Mouse (Mus musculus) heart, embryonic 12.5 days (tissue): Measurements from ENCODE around the gene Cyp46a1. TPM values are rescaled to one million over a fixed set of nuclear protein-coding genes. Genes with fewer than 3 reads are reported as not detected.
A peak's percentile ranks its signal among the peaks of the same experiment; 100 is the strongest.

Source experiments
- ATAC-seq: fragments of 200-750 bp; cut with Nextera tagmentation; 2 replicates; pipeline ENCODE4 v1.8.0; 2017; ENCODE audit warnings: moderate TSS enrichment, moderate library complexity; ENCODE audit not compliant: insufficient number of reproducible peaks, low FRiP score
- H3K27ac ChIP-seq: fragments of 300-500 bp; sonication (generic); 2 replicates; pipeline ENCODE4 v1.5.1; 2016; ENCODE audit warnings: mild to moderate bottlenecking, moderate library complexity; ENCODE audit not compliant: poor library complexity, severe bottlenecking
- H3K27me3 ChIP-seq: fragments of 300-500 bp; sonication (generic); replicated peaks from 2 replicates; pipeline ENCODE4 v1.6.1; 2016; ENCODE audit warnings: mild to moderate bottlenecking, moderate library complexity
- H3K36me3 ChIP-seq: fragments of 300-500 bp; sonication (generic); 2 replicates; pipeline ENCODE4 v1.6.1; 2016; ENCODE audit warnings: mild to moderate bottlenecking, moderate library complexity
- H3K4me1 ChIP-seq: fragments of 300-500 bp; sonication (generic); replicated peaks from 2 replicates; pipeline ENCODE4 v1.6.1; 2016; ENCODE audit warnings: mild to moderate bottlenecking
- H3K4me2 ChIP-seq: fragments of 300-500 bp; sonication (generic); 2 replicates; pipeline ENCODE4 v1.6.1; 2016; ENCODE audit warnings: mild to moderate bottlenecking, moderate library complexity
- H3K4me3 ChIP-seq: fragments of 300-500 bp; sonication (generic); 2 replicates; pipeline ENCODE4 v1.5.1; 2016; ENCODE audit warnings: mild to moderate bottlenecking
- H3K9ac ChIP-seq: fragments of 300-500 bp; sonication (generic); 2 replicates; pipeline ENCODE4 v1.6.1; 2016; ENCODE audit warnings: mild to moderate bottlenecking, moderate library complexity
- H3K9me3 ChIP-seq: fragments of 300-500 bp; sonication (generic); replicated peaks from 2 replicates; pipeline ENCODE4 v1.6.1; 2016; ENCODE audit warnings: mild to moderate bottlenecking, moderate library complexity
- WGBS: fragments of 180-500 bp; shearing (Covaris S2); methylation state at CpG from one replicate; pipeline ENCODE4 v1.1.7; 2016; 5-methylcytosine and 5-hydroxymethylcytosine counted together
- polyA plus RNA-seq: library from polyadenylated mRNA; unstranded; fragments of >200 nt; fragmentation: Nextera tagmentation; extraction: Ambion mirVana; gene quantifications from 2 replicates; pipeline ENCODE4 v1.2.1, GENCODE M21; 2016

Cyp46a1 gene
- 7.9 and 8.0 TPM in 2 replicates for polyA plus RNA-seq

DNA sequence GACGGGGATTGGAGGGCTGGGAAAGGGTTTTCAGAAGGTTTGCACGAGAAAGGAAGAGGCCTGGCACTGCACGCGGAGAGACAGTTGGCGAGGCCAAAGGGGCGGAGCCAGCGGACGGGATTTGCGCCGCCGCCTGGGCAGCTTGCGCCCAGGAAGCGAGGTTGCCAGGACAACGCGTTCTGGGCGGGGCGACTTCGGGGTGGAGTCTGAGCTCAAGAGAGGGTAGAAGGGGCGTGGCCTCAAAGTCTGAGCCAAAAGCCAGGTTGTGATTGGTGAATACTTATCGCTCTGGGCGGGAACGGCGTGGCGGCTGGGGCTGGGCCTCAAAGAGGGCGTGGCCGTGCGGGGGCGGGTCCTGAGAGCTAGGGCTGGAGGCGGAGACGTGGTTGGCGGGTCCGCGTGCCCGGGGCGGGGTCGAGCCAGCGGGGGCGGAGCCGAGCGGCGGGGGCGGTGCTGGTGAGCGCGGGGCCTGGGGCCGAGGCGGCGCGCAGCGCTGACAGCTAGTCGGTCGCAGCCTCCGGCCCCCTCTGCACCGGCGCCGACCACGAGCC, at the start of gene Cyp46a1:
Gene Cyp46a1 (plus strand): TSS at position 487 of the 551 bp plus-strand sequence.
- Histone ChIP-seq H3K9ac (peak within 1 kb of the TSS; percentile 69), H3K27me3 (peaks cover 53% of the 10 kb centered on the region), H3K9me3 (no peaks in the 10 kb centered on the region), H3K27ac (peak within 1 kb of the TSS; percentile 55), H3K4me3 (peak within 1 kb of the TSS; percentile 62), H3K4me2 (peak within 1 kb of the TSS; percentile 91), H3K36me3 (no peaks in the 10 kb centered on the region), H3K4me1 (peaks cover 26% of the 10 kb centered on the region)
- ATAC-seq: peak; percentile 94
- under 1% methylated on average over 47 of the region's 56 CpGs for whole genome bisulfite sequencing

DNA sequence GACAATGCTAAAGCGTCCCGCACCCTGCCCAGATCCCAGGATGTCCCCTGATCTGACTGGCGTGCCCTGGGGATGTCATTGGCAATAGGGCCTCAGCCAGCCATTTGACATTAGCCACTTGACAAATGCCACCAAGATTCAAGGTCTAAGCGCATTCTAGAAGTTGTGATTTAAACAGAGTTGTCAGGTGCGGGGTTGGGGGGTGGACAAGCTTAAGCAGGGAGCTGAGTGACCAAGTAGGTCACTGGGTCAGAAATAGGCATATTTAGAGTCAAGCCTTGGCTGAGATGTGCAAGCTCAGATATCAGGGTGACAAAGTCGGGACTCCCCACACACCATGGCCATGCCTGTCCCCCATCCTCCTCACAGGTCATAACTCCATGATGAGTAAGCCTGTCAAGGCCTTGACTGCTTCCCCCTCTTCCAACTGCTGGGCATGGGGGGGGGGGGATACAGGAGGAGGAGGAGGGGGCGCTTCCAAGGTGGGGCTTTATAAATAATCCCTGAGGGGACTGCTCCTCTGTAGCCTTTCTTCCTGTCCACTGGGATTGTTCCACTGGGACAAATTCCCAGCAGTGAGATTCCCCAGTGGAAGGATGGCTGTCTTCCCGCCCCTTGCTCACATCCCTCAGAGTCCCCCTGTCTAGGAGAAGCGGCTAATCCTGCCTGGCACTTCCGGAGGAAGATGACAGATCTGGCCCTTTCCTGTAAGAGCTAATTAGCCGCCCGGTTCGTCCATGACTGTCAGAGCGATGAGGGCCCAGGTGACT, 49.5 kb upstream of the Cyp46a1 start:
- H3K4me1 ChIP-seq: peaks cover 16% of the 10 kb centered on the region
- H3K27ac ChIP-seq: no peak overlapping the region
- H3K9me3 ChIP-seq: no peaks in the 10 kb centered on the region
- H3K36me3 ChIP-seq: no peaks in the 10 kb centered on the region
- H3K9ac ChIP-seq: no peak overlapping the region
- no peak for ATAC-seq
- no peaks in the 10 kb centered on the region for H3K27me3 ChIP-seq
- no peak overlapping the region for H3K4me3 ChIP-seq
- peak overlapping the region; percentile 2; the same call in 1 of the 2 replicates for H3K4me2 ChIP-seq
- WGBS: 34% methylated on average over 14 of the region's 14 CpGs

DNA sequence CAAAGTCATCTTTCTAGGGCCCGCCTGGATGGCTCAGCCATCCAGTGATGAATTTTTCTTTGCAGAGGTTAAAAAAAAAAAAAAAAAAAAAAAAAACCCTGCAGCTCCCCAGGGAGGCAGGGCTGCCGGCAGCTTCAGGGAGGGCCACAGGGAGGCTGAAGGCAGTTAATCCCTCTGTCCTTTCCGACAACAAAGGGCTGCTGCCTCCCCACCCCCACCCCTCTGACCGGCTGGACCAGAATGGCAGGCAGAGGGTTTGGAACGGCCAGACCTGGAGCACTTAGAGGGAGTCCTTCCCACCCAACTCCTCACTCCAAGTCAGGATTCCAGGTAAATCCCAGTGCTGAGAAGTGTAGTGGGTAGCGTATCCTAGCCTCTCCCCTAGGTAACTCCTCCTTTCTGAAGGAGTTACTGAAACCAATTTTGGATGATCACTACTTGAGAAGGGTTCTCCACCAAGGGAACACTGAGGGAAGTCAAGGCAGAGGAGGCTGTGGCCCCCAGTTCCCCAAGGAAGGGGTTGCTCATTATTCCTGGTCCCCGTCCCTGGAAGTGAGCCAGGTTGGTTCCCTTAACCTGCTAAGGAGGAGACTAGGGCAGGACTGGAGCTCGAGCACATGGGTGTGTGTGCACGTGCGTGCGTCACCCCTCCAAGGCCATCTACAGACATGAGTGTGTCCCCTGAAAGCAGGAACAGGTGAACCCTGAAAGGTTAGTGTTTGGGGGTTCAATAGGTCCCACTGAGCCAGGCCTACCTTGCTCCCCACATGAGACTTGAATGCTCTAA, 48.8 kb upstream of the Cyp46a1 start:
- peaks cover 16% of the 10 kb centered on the region for H3K4me1 ChIP-seq
- H3K4me3 ChIP-seq: no peak overlapping the region
- H3K36me3 ChIP-seq: no peaks in the 10 kb centered on the region
- H3K4me2 ChIP-seq: peak overlapping the region; percentile 2; the same call in 1 of the 2 replicates
- no peak overlapping the region for H3K27ac ChIP-seq
- H3K27me3 ChIP-seq: no peaks in the 10 kb centered on the region
- ATAC-seq: no peak
- no peaks in the 10 kb centered on the region for H3K9me3 ChIP-seq
- 32% methylated on average over 11 of the region's 11 CpGs for WGBS
- H3K9ac ChIP-seq: no peak overlapping the region

DNA sequence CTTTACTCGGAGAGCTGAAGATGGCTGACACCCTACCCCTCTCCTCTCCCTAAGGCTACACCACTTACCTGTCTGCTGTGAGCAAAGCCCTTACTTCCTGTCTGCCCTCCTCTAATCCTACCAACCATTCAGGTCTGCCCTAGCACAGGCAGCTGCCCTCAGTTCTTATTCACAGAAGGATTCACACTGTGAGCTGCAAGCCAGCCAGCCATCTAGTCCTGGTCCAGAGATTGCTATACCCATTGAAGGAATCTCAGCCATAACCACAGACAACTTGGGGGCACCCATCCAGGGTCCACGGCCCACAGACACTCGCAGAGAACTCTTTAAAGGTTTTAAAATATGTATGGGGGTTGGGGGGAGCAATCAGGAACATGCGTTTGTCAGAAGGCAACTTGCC, 47.8 kb upstream of the Cyp46a1 start:
- H3K4me2 ChIP-seq: no peak overlapping the region
- WGBS: 75% methylated on average over 4 of the region's 4 CpGs

DNA sequence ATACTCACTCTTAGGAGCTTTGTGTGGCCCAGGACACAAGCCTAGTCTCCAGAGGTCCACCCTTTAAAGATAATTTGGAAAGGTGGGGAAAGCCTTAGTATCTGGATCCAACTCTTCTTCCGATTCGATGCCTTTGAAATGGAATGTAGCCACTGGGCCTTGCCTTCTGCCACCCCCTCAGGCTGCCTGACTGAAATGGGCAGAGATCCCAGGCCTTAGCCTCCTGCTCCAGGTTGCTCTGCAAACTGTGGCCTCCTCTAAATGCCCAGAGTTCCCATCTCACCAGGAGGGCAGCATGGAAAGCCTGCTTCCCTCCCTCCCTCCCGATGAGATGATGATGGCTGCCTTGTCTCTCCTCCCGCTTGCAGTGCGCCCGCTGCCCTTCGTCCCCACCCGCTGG, 47.2 kb upstream of the Cyp46a1 start:
- no peak for ATAC-seq
- no peak overlapping the region for H3K4me2 ChIP-seq
- no peaks in the 10 kb centered on the region for H3K36me3 ChIP-seq
- no peak overlapping the region for H3K9ac ChIP-seq
- H3K27ac ChIP-seq: no peak overlapping the region
- H3K4me1 ChIP-seq: peaks cover 16% of the 10 kb centered on the region
- 88% methylated on average over 8 of the region's 8 CpGs for WGBS
- no peaks in the 10 kb centered on the region for H3K9me3 ChIP-seq
- no peaks in the 10 kb centered on the region for H3K27me3 ChIP-seq
- H3K4me3 ChIP-seq: no peak overlapping the region

More for the DNA sequence above, 47.8 kb upstream of the Cyp46a1 start:
- H3K9me3 ChIP-seq: no peaks in the 10 kb centered on the region
- H3K4me1 ChIP-seq: peaks cover 16% of the 10 kb centered on the region
- H3K4me3 ChIP-seq: no peak overlapping the region
- no peaks in the 10 kb centered on the region for H3K27me3 ChIP-seq
- no peaks in the 10 kb centered on the region for H3K36me3 ChIP-seq
- no peak overlapping the region for H3K9ac ChIP-seq
- H3K27ac ChIP-seq: no peak overlapping the region
- no peak for ATAC-seq

DNA sequence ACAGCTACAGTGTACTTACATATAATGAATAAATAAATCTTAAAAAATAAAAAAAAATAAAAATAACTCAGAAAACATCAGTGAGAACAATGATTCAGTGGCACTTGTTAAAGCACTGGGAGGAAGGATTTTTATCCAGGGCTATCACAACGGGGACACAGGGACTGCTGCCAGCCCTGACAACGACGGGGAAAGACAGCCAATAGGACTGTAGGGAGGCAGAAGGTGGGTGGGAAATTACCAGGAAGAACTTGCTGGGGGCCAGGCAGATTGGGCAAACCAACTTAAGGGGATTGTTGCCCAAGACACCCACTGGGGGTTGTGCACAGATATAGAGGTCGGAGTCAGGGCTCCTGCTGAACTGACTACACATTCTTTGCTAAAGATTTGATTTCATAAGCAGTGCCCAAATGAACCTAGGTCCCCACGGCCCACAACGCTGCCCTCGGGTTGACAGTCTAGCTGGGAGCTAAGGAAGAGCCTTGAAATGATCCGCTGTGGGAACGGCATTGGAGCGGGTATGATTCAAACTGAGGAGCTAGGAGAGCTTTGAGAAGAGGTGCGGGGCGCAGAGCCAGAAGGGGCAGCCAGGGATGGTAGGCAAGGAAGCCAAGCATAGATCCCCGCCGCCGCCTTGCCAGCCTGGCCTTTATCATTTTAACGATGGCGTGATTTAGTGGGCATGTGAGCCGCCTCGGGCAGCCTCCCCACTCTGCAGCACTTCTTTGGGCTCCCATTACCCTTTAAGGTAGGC, 45.9 kb upstream of the Cyp46a1 start:
- Histone ChIP-seq H3K4me2 (no peak overlapping the region), H3K9ac (no peak overlapping the region), H3K27ac (no peak overlapping the region), H3K9me3 (no peaks in the 10 kb centered on the region), H3K4me1 (peaks cover 21% of the 10 kb centered on the region), H3K27me3 (no peaks in the 10 kb centered on the region), H3K36me3 (no peaks in the 10 kb centered on the region), H3K4me3 (no peak overlapping the region)
- 71% methylated on average over 19 of the region's 19 CpGs for WGBS
- ATAC-seq: no peak

DNA sequence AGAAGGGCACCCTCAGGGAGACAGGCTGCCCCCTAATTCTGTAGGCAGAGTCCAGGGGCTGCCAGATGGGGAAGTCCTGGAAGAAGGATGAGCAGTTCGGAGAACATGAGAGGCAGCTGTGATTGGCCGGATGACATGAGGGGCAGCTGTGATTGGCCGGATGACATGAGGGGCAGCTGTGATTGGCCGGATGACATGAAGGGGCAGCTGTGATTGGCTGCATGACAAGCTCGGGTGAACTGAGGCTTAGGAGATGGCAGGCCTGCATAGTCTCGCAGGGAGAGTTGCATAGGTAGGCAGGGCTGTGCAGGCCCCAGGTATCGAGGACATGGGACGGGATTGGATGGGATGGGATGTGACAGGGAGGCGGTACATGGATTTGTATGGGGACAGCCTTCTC, 41.8 kb upstream of the Cyp46a1 start:
- peak; percentile 66 for ATAC-seq
- Histone ChIP-seq H3K27me3 (no peaks in the 10 kb centered on the region; the same call in 1 of the 2 replicates), H3K4me1 (peaks cover 5% of the 10 kb centered on the region), H3K4me3 (no peak overlapping the region), H3K36me3 (no peaks in the 10 kb centered on the region), H3K27ac (no peak overlapping the region), H3K9ac (no peak overlapping the region), H3K4me2 (0 out of 2 replicates have a peak overlapping the region, but pooled peaks have one; percentile 50), H3K9me3 (0 out of 2 replicates have a peak, but pooled peaks cover 3% of the 10 kb centered on the region)
- 10% methylated on average over 9 of the region's 9 CpGs for whole genome bisulfite sequencing

DNA sequence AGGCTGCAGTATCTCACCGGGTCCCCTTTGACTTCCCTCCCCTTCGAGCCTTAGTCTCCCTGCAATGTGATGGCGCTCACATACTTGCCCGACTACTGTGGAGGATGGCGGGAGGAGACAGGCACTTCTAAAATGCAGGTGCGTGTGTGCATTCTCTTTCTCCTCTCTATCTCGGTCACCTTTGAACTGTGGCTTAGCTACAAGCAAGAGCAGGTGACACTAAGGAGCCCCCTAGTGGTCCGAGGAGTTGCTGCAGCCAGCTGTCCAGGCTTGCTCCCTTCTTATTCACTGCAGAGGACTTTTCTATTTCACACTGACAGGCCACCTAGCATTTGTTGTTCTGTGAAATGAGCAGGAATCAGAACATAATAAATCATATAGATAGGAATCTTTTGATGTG, 41.2 kb upstream of the Cyp46a1 start:
- Histone ChIP-seq H3K27ac (no peak overlapping the region), H3K9ac (no peak overlapping the region), H3K36me3 (no peaks in the 10 kb centered on the region), H3K4me1 (peaks cover 5% of the 10 kb centered on the region), H3K27me3 (no peaks in the 10 kb centered on the region; the same call in 1 of the 2 replicates), H3K9me3 (0 out of 2 replicates have a peak, but pooled peaks cover 3% of the 10 kb centered on the region), H3K4me2 (peak overlapping the region; percentile 50), H3K4me3 (no peak overlapping the region)
- ATAC-seq: no peak
- 4% methylated on average over 8 of the region's 8 CpGs for WGBS

DNA sequence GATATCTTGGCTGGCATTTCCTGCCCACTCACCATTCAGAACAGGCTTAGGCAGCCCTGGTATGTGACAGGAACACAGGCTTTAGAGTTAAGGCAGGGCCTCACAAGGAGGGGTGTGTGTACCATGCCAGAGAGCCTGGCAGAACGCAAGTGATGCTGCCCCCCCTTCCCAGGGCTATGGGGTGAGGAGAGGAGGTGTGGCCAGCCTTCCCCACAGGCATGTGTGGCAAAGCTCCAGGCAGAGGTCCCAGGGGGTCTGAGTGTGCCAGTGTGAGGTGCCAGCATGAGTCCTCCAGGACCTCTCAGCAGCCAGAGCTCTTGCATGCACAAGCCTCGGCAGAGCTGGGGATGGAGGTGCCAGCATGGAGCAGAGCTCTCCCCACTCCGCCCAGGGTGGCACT, 39.6 kb upstream of the Cyp46a1 start:
- Histone ChIP-seq H3K4me2 (no peak overlapping the region), H3K9ac (no peak overlapping the region)
- no peak for ATAC-seq

DNA sequence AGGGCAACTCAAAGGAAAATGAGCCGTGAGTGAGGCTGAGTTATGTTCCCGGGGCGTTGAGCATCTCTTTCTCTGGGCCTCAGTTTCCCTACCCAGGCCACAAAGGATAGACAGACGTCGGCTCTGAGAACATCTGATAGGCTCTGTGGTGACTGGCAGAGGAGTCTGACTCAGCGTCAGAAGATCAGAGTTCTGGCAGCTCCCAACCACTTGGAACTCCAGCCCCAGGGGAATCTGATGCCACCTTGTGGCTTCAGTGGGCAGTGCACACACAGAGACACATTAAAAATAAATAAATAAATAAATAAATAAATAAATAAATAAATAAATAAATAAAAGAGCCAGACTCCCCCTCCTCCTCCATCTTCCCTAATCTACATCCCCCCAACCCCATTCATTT, 37.1 kb upstream of the Cyp46a1 start:
- Histone ChIP-seq H3K4me3 (no peak overlapping the region), H3K27ac (no peak overlapping the region), H3K36me3 (no peaks in the 10 kb centered on the region), H3K27me3 (no peaks in the 10 kb centered on the region; the same call in 1 of the 2 replicates), H3K9ac (no peak overlapping the region), H3K4me1 (peaks cover 5% of the 10 kb centered on the region), H3K9me3 (0 out of 2 replicates have a peak, but pooled peaks cover 6% of the 10 kb centered on the region), H3K4me2 (no peak overlapping the region)
- 78% methylated on average over 6 of the region's 6 CpGs for WGBS
- ATAC-seq: no peak

More for the DNA sequence above, 39.6 kb upstream of the Cyp46a1 start:
- H3K9me3 ChIP-seq: 0 out of 2 replicates have a peak, but pooled peaks cover 6% of the 10 kb centered on the region
- no peak overlapping the region for H3K4me3 ChIP-seq
- no peaks in the 10 kb centered on the region for H3K36me3 ChIP-seq
- H3K4me1 ChIP-seq: peaks cover 5% of the 10 kb centered on the region
- no peak overlapping the region for H3K27ac ChIP-seq
- H3K27me3 ChIP-seq: no peaks in the 10 kb centered on the region; the same call in 1 of the 2 replicates
- 64% methylated on average over 3 of the region's 3 CpGs for WGBS
